Mouse (Mus musculus) frontal cortex, adult 2 months (tissue): Measurements from ENCODE around the gene Mettl2. TPM values are rescaled to one million over a fixed set of nuclear protein-coding genes. Genes with fewer than 3 reads are reported as not detected.
A peak's percentile ranks its signal among the peaks of the same experiment; 100 is the strongest.
"Not testable (repeated sequence)": the region's sequence is repeated elsewhere in the genome, so short reads cannot be mapped to it uniquely, and the experiment has no call there.

Source experiments
- DNase-seq, 2 experiments: peaks; one replicate each; pipeline ENCODE4 v3.0.0; 2022; ENCODE audit warnings: low spot score in 1 of 2; ENCODE audit errors: extremely low spot score in 1 of 2
- polyA plus RNA-seq: library from polyadenylated mRNA; depleted of rRNA; stranded (reverse); fragments of >200 nt; gene quantifications from 2 replicates; pipeline ENCODE4 v1.2.3, GENCODE M21; 2012; rRNA removed

Gene Mettl2
- polyA plus RNA-seq, result 24.8 and 29.0 TPM in 2 replicates

- peak; percentile 57 to 84 for DNase-seq
Observed at GRCm38 (mm10) chr11:105125735-105126519, at the start of gene Mettl2. Gene Mettl2, plus strand, starts transcription at chr11:105126425.

GRCm38 (mm10) chr11:105112448-105112847 lies 13.8 kb upstream of the Mettl2 start:
- not testable (repeated sequence) for DNase-seq

- DNase-seq, result no peak
Observed at GRCm38 (mm10) chr11:105117814-105118213, 8.4 kb upstream of the Mettl2 start.

GRCm38 (mm10) chr11:105120551-105121061 lies 5.6 kb upstream of the Mettl2 start:
- DNase-seq, result no peak

GRCm38 (mm10) chr11:105121792-105122191 lies 4.4 kb upstream of the Mettl2 start:
- not testable (repeated sequence) for DNase-seq

GRCm38 (mm10) chr11:105123986-105124385 lies 2.2 kb upstream of the Mettl2 start:
- peak in 1 of 2 experiments; percentile 37 for DNase-seq

- no peak for DNase-seq
Observed at GRCm38 (mm10) chr11:105126520-105127029, 350 bp downstream of the Mettl2 start.

GRCm38 (mm10) chr11:105135692-105136091 lies 9.5 kb downstream of the Mettl2 start:
- DNase-seq, result no peak

GRCm38 (mm10) chr11:105137255-105137654 lies 11.0 kb downstream of the Mettl2 start:
- not testable (repeated sequence) for DNase-seq

GRCm38 (mm10) chr11:105140512-105140911 lies 14.3 kb downstream of the Mettl2 start:
- DNase-seq, result not testable (repeated sequence)

GRCm38 (mm10) chr11:105141115-105141514 lies 14.9 kb downstream of the Mettl2 start:
- no peak for DNase-seq

- no peak for DNase-seq
Observed at GRCm38 (mm10) chr11:105143564-105143963, 17.3 kb downstream of the Mettl2 start.

- no peak for DNase-seq
Observed at GRCm38 (mm10) chr11:105144084-105144483, 17.9 kb downstream of the Mettl2 start.

- no peak for DNase-seq
Observed at GRCm38 (mm10) chr11:105144508-105145210, 18.4 kb downstream of the Mettl2 start.

GRCm38 (mm10) chr11:105145211-105145610 lies 19.0 kb downstream of the Mettl2 start:
- DNase-seq, result no peak

- no peak for DNase-seq
Observed at GRCm38 (mm10) chr11:105146593-105146992, 20.4 kb downstream of the Mettl2 start, which contains the start of gene Gm10842. Gene Gm10842, plus strand, starts transcription at chr11:105146893.

- DNase-seq, result no peak
Observed at GRCm38 (mm10) chr11:105149353-105149752, 23.1 kb downstream of the Mettl2 start.

GRCm38 (mm10) chr11:105149766-105150165 lies 23.5 kb downstream of the Mettl2 start:
- DNase-seq, result no peak

GRCm38 (mm10) chr11:105150691-105151090 lies 24.5 kb downstream of the Mettl2 start:
- DNase-seq, result no peak

- no peak for DNase-seq
Observed at GRCm38 (mm10) chr11:105151226-105152016, 25.2 kb downstream of the Mettl2 start.

GRCm38 (mm10) chr11:105152017-105152300 lies 25.7 kb downstream of the Mettl2 start:
- no peak for DNase-seq
